Mouse (Mus musculus) thymus, postnatal 10 days (tissue): ENCODE results near the gene Srsf9.
"Not testable (repeated sequence)": the region's sequence is repeated elsewhere in the genome, so short reads cannot be mapped to it uniquely, and the experiment has no call there.

ENCODE experiments used
- DNase-seq, 2 experiments: peaks; one replicate each; pipeline ENCODE4 v3.0.0; 2021; ENCODE audit warnings: low spot score in 2 of 2

Srsf9 gene

GRCm38 (mm10) chr5:115373441-115374203, 46.6 kb downstream of the Srsf9 start:
- no peak for DNase-seq

GRCm38 (mm10) chr5:115374204-115374820, 47.3 kb downstream of the Srsf9 start:
- no peak for DNase-seq

GRCm38 (mm10) chr5:115375436-115375835, 48.5 kb downstream of the Srsf9 start:
- DNase-seq: no peak

GRCm38 (mm10) chr5:115378882-115379281, 51.9 kb downstream of the Srsf9 start:
- DNase-seq: not testable (repeated sequence)
